Mouse (Mus musculus) intestine, postnatal 0 days (tissue): ENCODE measurements around the gene Nrxn1. TPM values are rescaled to one million over a fixed set of nuclear protein-coding genes. Genes with fewer than 3 reads are reported as not detected.

ENCODE experiments used
- ATAC-seq: fragments of 200-750 bp; cut with Nextera tagmentation; 2 replicates; pipeline ENCODE4 v1.8.0; 2017; ENCODE audit warnings: mild to moderate bottlenecking, moderate TSS enrichment, moderate library complexity
- H3K27ac ChIP-seq: fragments of 300-500 bp; sonication (generic); 2 replicates; pipeline ENCODE4 v1.5.1; 2014; ENCODE audit warnings: mild to moderate bottlenecking, low read depth, low read length, moderate library complexity
- H3K27me3 ChIP-seq: fragments of 300-500 bp; sonication (generic); replicated peaks from 2 replicates; pipeline ENCODE4 v1.6.1; 2014; ENCODE audit warnings: low read length, mixed read lengths; ENCODE audit not compliant: control insufficient read depth, insufficient read depth
- H3K36me3 ChIP-seq: fragments of 300-500 bp; sonication (generic); 2 replicates; pipeline ENCODE4 v1.6.1; 2014; ENCODE audit warnings: mild to moderate bottlenecking, moderate library complexity; ENCODE audit not compliant: control insufficient read depth, insufficient read depth
- H3K4me1 ChIP-seq: fragments of 300-500 bp; sonication (generic); replicated peaks from 2 replicates; pipeline ENCODE4 v1.6.1; 2014; ENCODE audit warnings: antibody characterized with exemption, low read length, mixed read lengths; ENCODE audit not compliant: control insufficient read depth, insufficient read depth
- H3K4me2 ChIP-seq: fragments of 300-500 bp; sonication (generic); replicated peaks from 2 replicates; pipeline ENCODE4 v1.6.1; 2014; ENCODE audit warnings: low read depth, mild to moderate bottlenecking, moderate library complexity
- H3K4me3 ChIP-seq: fragments of 300-500 bp; sonication (generic); 2 replicates; pipeline ENCODE4 v1.5.1; 2014; ENCODE audit warnings: low read depth, low read length
- H3K9ac ChIP-seq: fragments of 300-500 bp; sonication (generic); 2 replicates; pipeline ENCODE4 v1.6.1; 2014; ENCODE audit warnings: mild to moderate bottlenecking, low read depth, low read length
- H3K9me3 ChIP-seq: fragments of 300-500 bp; sonication (generic); 2 replicates; pipeline ENCODE4 v1.6.1; 2016; ENCODE audit warnings: mixed run types; ENCODE audit not compliant: control insufficient read depth
- CTCF ChIP-seq: sonication (generic); IDR thresholded peaks from 2 replicates; pipeline ENCODE4 v1.5.1; 2016; ENCODE audit warnings: low read depth, mild to moderate bottlenecking, control low read depth, antibody characterized with exemption, moderate library complexity
- WGBS: fragments of 180-500 bp; shearing (Covaris S2); extraction: QIAGEN DNeasy Blood & Tissue Kit; methylation state at CpG from one replicate; pipeline ENCODE4 v1.1.7; 2014; 5-methylcytosine and 5-hydroxymethylcytosine counted together
- microRNA-seq: library from miRNA; unstranded; fragments of <30 nt; microRNA quantifications from one replicate; pipeline ENCODE4, GENCODE M21; 2016
- polyA plus RNA-seq: library from polyadenylated mRNA; unstranded; fragments of >200 nt; fragmentation: Nextera tagmentation; extraction: Ambion mirVana; gene quantifications from 2 replicates; pipeline ENCODE4 v1.2.1, GENCODE M21; 2015

Gene Nrxn1
- polyA plus RNA-seq, 1 experiment from 2014 or later: 0.99 TPM

GRCm38 (mm10) chr17:90007438-90008109 lies 1085.3 kb downstream of the Nrxn1 start:
- no peak overlapping the region for H3K4me2 ChIP-seq
- no peak overlapping the region for H3K9ac ChIP-seq
- H3K27ac ChIP-seq: no peak overlapping the region
- no peaks in the 10 kb centered on the region for H3K27me3 ChIP-seq
- no peaks in the 10 kb centered on the region for H3K36me3 ChIP-seq
- no peak for TF ChIP-seq CTCF
- ATAC-seq: no peak
- H3K4me1 ChIP-seq: no peaks in the 10 kb centered on the region
- no peak overlapping the region for H3K4me3 ChIP-seq
- no peaks in the 10 kb centered on the region for H3K9me3 ChIP-seq
- WGBS: 58% methylated on average over 5 of the region's 5 CpGs

DNA sequence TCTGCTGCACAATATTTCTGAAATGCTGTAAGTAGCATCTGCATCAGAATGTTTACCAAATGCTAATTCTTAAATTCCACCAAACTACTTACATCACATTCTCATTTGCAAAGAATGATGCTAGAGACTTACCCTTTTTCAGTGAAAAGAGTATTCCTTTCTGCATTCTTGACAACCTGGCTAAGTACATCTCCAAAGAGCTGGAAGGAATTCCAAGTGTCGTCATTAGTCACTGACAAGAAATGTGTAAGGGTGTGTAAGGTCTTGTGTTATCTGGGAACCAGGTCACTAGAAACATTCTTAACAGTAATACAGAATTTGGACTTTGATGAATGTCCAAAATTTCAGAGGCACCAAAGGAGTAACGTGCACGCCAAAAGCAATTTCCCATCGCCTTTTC lies 1102.2 kb downstream of the Nrxn1 start:
- Histone ChIP-seq H3K9me3 (no peaks in the 10 kb centered on the region), H3K27me3 (no peaks in the 10 kb centered on the region), H3K4me1 (no peaks in the 10 kb centered on the region), H3K36me3 (no peaks in the 10 kb centered on the region), H3K9ac (no peak overlapping the region), H3K4me2 (no peak overlapping the region), H3K4me3 (no peak overlapping the region), H3K27ac (no peak overlapping the region)
- no peak for ATAC-seq
- no peak for TF ChIP-seq CTCF
- WGBS: 78% methylated on average over 4 of the region's 4 CpGs

Small RNAs within 50 kb of the gene (microRNA-seq; reads per million reads assigned to microRNA genes)
- not detected for gene Gm24510
- gene Gm27475: not detected
- not detected for gene Gm47307
